Mouse (Mus musculus): Measurements from ENCODE around the gene Ptprd. TPM values are rescaled to one million over a fixed set of nuclear protein-coding genes. Genes with fewer than 3 reads are reported as not detected.

Ptprd gene
- polyA plus RNA-seq, 1 experiment from 2014 or later = 13.8 TPM

- TF ChIP-seq CTCF (IDR thresholded peaks at IDR 0.05; ENCODE audit: low read depth) = no peak
- no peaks in the 10 kb centered on the region for H3K4me1 ChIP-seq (replicated peaks; ENCODE audit: control insufficient read depth, insufficient read depth, low read length)
- H3K4me2 ChIP-seq (replicated peaks; ENCODE audit: low read depth) = no peak overlapping the region
- WGBS = 82% methylated on average over 4 of the region's 4 CpGs
- H3K27me3 ChIP-seq (replicated peaks; ENCODE audit: control insufficient read depth, insufficient read depth, low read length) = no peaks in the 10 kb centered on the region
- no peak overlapping the region for H3K27ac ChIP-seq (ENCODE audit: low read depth, low read length)
- H3K9ac ChIP-seq (ENCODE audit: low read depth, low read length) = no peak overlapping the region
- no peaks in the 10 kb centered on the region for H3K9me3 ChIP-seq (ENCODE audit: control insufficient read depth)
- H3K36me3 ChIP-seq (ENCODE audit: control insufficient read depth, insufficient read depth) = no peaks in the 10 kb centered on the region
- no peak for ATAC-seq
- H3K4me3 ChIP-seq (ENCODE audit: low read depth, low read length) = no peak overlapping the region
Observed at GRCm38 (mm10) chr4:77327198-77327597, 884.6 kb downstream of the Ptprd start.

GRCm38 (mm10) chr4:77317060-77317680 is 894.6 kb downstream of the Ptprd start:
- TF ChIP-seq CTCF (IDR thresholded peaks at IDR 0.05; ENCODE audit: low read depth) = no peak
- Histone ChIP-seq H3K9ac (ENCODE audit: low read depth, low read length) (no peak overlapping the region), H3K27ac (ENCODE audit: low read depth, low read length) (no peak overlapping the region), H3K4me1 (replicated peaks; ENCODE audit: control insufficient read depth, insufficient read depth, low read length) (no peaks in the 10 kb centered on the region), H3K27me3 (replicated peaks; ENCODE audit: control insufficient read depth, insufficient read depth, low read length) (no peaks in the 10 kb centered on the region), H3K4me3 (ENCODE audit: low read depth, low read length) (no peak overlapping the region), H3K4me2 (replicated peaks; ENCODE audit: low read depth) (no peak overlapping the region), H3K9me3 (ENCODE audit: control insufficient read depth) (no peaks in the 10 kb centered on the region), H3K36me3 (ENCODE audit: control insufficient read depth, insufficient read depth) (no peaks in the 10 kb centered on the region)
- 56% methylated on average over 10 of the region's 10 CpGs for whole genome bisulfite sequencing
- no peak for ATAC-seq

DNA sequence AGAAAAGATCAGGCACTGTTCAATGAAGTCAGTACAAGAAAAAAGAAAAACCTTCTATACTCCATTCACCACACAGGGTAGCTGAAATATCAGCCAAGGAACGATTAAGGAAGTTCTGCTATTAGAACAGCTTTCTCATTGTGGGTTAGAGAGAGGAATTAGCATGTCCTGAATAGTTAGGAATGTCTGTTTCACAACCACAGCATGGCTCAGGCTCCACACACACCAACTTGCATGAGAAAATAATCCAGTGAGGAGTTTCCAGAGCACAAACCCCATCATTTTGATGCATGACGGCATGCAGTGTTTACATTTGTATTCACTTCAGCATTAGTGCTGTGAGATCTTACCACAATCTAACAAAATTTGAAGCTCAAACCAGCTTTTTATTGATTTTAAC is 895.1 kb downstream of the Ptprd start:
- Histone ChIP-seq H3K27me3 (replicated peaks; ENCODE audit: control insufficient read depth, insufficient read depth, low read length) (no peaks in the 10 kb centered on the region), H3K9me3 (ENCODE audit: control insufficient read depth) (no peaks in the 10 kb centered on the region), H3K27ac (ENCODE audit: low read depth, low read length) (no peak overlapping the region), H3K4me1 (replicated peaks; ENCODE audit: control insufficient read depth, insufficient read depth, low read length) (no peaks in the 10 kb centered on the region), H3K36me3 (ENCODE audit: control insufficient read depth, insufficient read depth) (no peaks in the 10 kb centered on the region), H3K4me2 (replicated peaks; ENCODE audit: low read depth) (no peak overlapping the region), H3K9ac (ENCODE audit: low read depth, low read length) (no peak overlapping the region), H3K4me3 (ENCODE audit: low read depth, low read length) (no peak overlapping the region)
- TF ChIP-seq CTCF (IDR thresholded peaks at IDR 0.05; ENCODE audit: low read depth) = no peak
- ATAC-seq = no peak
- WGBS = 54% methylated on average over 2 of the region's 2 CpGs

DNA sequence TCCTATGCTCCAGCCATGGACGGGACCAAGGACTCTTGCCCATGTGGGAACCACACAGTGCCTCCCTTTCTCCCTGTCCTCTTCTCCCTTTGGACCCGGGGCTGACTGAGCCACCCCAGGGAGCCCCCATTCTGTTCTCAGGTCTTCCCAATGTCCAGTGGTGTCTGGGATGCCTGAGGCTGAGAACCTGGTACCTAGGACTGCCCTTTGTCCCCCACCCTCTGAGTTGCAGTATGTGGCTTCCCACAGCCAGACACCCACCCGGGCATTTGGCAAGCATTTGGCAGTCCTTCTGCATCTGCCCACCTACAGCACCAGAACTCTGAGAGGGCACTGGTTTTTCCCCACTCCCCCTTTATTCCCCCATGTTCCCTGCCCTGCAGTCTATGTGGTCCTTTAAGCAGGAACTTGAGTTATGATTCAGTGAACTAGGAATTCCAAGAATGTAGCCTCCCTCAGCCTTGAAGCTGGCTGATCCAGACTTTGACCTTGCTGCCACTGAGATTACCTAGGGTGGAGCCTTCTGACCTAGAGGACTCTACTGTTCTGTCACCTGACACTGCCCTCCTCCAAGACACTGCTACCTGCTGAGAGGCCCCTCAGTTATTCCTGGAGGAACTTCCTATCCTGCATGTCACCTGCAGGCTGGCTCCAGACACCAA is 901.5 kb downstream of the Ptprd start:
- no peaks in the 10 kb centered on the region for H3K27me3 ChIP-seq (replicated peaks; ENCODE audit: control insufficient read depth, insufficient read depth, low read length)
- H3K27ac ChIP-seq (ENCODE audit: low read depth, low read length) = no peak overlapping the region
- no peak overlapping the region for H3K4me2 ChIP-seq (replicated peaks; ENCODE audit: low read depth)
- peak; percentile 99 for ATAC-seq
- TF ChIP-seq CTCF (IDR thresholded peaks at IDR 0.05; ENCODE audit: low read depth) = no peak
- H3K36me3 ChIP-seq (ENCODE audit: control insufficient read depth, insufficient read depth) = no peaks in the 10 kb centered on the region
- H3K4me3 ChIP-seq (ENCODE audit: low read depth, low read length) = no peak overlapping the region
- no peak overlapping the region for H3K9ac ChIP-seq (ENCODE audit: low read depth, low read length)
- H3K9me3 ChIP-seq (ENCODE audit: control insufficient read depth) = no peaks in the 10 kb centered on the region
- WGBS = 70% methylated on average over 3 of the region's 3 CpGs
- H3K4me1 ChIP-seq (replicated peaks; ENCODE audit: control insufficient read depth, insufficient read depth, low read length) = no peaks in the 10 kb centered on the region

DNA sequence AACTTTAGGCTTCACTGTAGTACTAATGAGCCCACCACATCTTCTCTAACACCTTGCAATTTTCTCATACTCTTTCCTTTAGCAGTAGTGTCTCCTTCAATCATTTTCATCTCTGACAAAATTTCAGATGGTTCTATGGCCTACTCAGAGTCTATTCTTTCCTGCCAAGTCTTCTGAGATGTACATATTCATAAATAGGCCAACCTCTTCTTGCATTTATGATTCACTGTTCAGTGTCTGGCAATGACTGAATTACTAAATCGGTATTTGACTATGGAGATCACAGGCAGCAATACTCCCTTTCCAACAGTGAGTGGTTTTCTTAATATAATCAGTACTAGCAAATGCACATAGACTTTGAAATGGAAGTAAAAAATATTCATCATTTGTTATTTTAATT is 928.3 kb downstream of the Ptprd start:
- no peak for TF ChIP-seq CTCF (IDR thresholded peaks at IDR 0.05; ENCODE audit: low read depth)
- no peak overlapping the region for H3K4me3 ChIP-seq (ENCODE audit: low read depth, low read length)
- H3K9ac ChIP-seq (ENCODE audit: low read depth, low read length) = no peak overlapping the region
- no peaks in the 10 kb centered on the region for H3K27me3 ChIP-seq (replicated peaks; ENCODE audit: control insufficient read depth, insufficient read depth, low read length)
- H3K36me3 ChIP-seq (ENCODE audit: control insufficient read depth, insufficient read depth) = no peaks in the 10 kb centered on the region
- ATAC-seq = no peak
- no peaks in the 10 kb centered on the region for H3K4me1 ChIP-seq (replicated peaks; ENCODE audit: control insufficient read depth, insufficient read depth, low read length)
- no peak overlapping the region for H3K4me2 ChIP-seq (replicated peaks; ENCODE audit: low read depth)
- H3K27ac ChIP-seq (ENCODE audit: low read depth, low read length) = no peak overlapping the region
- 92% methylated on average over 1 of the region's 1 CpGs for WGBS
- no peaks in the 10 kb centered on the region for H3K9me3 ChIP-seq (ENCODE audit: control insufficient read depth)

DNA sequence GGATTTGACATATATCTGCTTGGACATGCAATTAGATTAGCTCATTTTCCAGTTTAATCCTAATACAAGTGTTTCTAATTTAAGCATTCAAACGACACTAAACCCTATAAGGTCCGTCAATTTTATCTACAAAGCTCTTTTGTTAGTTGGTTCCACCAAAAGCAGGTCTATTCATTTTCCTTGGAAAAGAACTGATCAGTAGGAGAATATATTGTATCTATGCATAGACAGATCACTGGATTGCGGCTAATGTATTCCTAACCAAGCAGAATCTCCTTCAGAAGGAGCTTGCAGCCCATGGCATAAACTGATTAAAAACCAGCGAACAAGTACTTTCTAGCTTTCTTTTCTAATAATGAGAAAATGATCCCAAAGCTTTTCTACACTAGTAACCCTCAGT is 933.8 kb downstream of the Ptprd start:
- Histone ChIP-seq H3K4me3 (ENCODE audit: low read depth, low read length) (no peak overlapping the region), H3K27ac (ENCODE audit: low read depth, low read length) (no peak overlapping the region), H3K27me3 (replicated peaks; ENCODE audit: control insufficient read depth, insufficient read depth, low read length) (no peaks in the 10 kb centered on the region), H3K9ac (ENCODE audit: low read depth, low read length) (no peak overlapping the region), H3K36me3 (ENCODE audit: control insufficient read depth, insufficient read depth) (no peaks in the 10 kb centered on the region), H3K4me2 (replicated peaks; ENCODE audit: low read depth) (no peak overlapping the region), H3K9me3 (ENCODE audit: control insufficient read depth) (no peaks in the 10 kb centered on the region), H3K4me1 (replicated peaks; ENCODE audit: control insufficient read depth, insufficient read depth, low read length) (no peaks in the 10 kb centered on the region)
- TF ChIP-seq CTCF (IDR thresholded peaks at IDR 0.05; ENCODE audit: low read depth) = no peak
- 72% methylated on average over 4 of the region's 4 CpGs for WGBS
- ATAC-seq = no peak
